Mouse (Mus musculus) kidney, postnatal 4 days (tissue): ENCODE measurements around the gene Glipr1l3.
"Not testable (repeated sequence)": the region's sequence is repeated elsewhere in the genome, so short reads cannot be mapped to it uniquely, and the experiment has no call there.

Source experiments
- DNase-seq, 2 experiments: peaks; one replicate each; pipeline ENCODE4 v3.0.0; 2021; ENCODE audit warnings: mixed read lengths in 2 of 2

The Glipr1l3 gene

DNA sequence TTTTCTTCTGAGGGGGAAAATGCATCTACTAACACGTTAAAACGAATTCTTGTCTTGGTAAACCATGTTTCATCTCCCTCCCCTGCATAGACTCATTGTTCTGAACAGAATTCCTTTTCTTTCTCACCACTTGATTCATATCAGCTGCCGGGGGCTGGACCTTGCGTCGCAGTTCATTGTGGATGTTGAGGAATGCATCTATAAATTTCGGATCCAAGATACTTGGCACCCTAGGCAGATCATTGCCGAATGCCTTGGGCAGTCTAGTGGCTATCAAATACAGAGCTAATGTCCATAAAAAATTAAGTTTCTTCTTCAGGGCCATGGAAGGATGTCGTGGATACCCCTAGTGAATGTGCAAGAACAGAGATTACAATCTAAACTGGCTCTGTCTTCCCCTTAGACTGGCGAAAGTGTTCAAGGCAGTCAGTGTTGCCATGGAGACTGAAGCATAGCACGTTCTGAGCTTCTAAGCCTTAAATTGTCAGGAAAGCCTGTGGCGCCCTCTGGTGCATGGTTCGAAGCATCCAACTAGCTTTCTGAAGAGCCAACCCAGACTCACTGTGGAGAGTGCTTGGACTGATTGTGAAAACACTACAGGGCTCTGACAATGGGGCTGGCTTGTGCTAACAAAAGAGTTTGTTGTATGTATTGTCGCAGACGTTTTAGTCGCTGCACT lies at the start of gene Glipr1l3:
Glipr1l3 (minus strand) TSS at position 446 of the 679 bp plus-strand sequence.
- peak; percentile 88 to 90 for DNase-seq

DNA sequence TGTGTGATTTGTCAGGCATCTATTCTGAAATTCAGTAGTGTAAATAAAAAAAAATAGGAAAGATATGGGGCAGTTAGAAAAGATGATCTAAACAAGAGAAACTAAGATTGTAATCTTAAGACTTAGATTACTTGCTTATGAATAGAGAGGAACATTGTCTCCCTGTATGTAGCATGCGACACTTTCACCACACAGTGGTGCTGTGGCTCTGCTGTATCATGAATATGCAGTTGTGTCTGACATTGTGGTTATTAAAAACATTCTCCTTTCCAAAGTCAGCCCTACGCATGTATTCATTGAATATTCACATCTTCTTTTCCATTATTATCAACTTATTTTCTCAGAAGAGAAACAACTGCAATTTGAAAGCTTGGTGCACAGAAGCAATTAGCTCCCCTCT lies 43.3 kb upstream of the Glipr1l3 start:
- peak; percentile 51 to 58 for DNase-seq

DNA sequence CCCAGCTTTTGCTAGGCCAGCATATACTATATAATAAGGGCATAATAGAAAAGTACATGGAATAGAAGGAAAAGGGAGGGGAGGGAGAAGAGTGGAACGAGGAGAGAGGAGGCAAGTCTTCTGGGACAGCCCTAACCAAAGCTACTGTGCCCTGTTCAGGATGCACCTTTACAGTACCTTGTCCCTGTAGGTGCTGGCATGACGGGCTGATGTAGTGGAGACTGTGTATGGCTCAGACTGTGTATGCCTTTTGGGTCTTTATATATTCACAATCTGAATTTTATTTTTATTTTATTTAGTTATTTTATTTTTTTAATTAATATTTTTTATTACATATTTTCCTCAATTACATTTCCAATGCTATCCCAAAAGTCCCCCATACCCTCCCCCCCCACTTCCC lies 33.8 kb upstream of the Glipr1l3 start:
- not testable (repeated sequence) for DNase-seq

DNA sequence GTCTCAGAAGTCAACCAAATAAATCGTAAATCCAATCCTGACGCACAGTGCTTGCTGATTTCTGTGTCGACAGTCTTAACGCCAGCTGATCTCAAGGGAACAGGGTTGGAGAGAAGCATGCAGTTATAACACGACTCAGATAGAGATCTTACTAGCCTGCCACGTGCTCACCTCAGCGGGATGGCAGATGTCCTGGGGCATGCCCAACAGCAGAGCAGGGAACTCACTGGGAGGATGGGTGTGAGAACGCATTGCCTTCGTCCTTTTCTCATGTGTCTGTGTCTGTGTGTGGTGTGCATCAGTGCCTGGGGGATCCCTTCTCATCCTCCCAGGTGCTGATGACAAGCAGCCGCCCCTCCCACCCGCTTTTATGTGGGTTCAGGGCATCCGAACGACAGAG lies 16.9 kb upstream of the Glipr1l3 start:
- not testable (repeated sequence) for DNase-seq

DNA sequence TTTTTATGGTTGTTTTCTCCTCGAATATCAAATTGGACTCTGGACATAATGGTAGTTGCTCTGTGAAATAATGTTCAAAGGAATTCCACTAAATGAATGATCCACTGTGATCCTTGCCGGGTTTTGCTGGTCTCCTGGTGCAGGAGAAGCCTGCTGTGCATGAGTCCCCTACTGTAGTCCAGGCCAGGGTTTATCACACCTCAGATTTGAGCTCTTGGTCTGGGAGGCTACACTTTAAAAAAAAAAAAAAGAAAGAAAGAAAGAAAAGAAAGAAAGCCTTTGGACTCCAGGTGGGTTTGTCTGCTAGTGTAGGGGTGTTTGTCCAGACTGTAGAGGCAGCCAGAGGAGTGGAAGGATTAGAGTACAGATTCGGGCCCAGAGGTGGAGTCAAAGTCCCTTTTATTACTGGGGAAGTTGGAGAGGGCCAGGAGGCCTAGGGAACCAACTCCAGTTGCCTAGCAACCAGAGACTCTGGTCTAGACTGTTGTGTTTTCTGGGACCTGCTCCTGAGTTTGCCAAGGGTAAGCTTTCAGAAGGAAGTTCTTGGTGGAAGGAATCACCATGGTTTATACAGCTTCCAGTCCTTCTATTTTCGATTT lies 3.1 kb upstream of the Glipr1l3 start, which contains the start of gene Caps2:
Caps2 (plus strand) TSS at position 454 of the 599 bp plus-strand sequence.
- peak; percentile 23 to 55 for DNase-seq

DNA sequence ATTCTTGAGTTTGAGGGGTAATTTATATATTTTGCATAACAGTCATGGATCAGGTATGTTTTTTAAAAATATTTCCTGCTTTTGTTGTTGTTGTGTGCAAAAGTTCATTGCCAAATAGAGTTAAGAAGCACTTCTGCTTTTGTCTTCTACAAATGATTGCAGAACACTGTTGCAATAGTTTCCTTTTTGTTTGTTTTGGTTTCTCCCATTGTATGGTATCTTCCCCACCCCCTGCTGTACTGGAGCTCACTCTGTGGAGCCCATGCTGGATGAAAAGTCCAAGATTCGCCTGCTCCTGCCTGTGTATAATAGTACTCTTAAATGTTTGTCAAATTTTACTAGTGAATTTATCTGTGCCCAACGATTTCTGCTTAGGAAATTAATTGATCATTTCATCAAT lies 20.3 kb downstream of the Glipr1l3 start:
- no peak for DNase-seq

DNA sequence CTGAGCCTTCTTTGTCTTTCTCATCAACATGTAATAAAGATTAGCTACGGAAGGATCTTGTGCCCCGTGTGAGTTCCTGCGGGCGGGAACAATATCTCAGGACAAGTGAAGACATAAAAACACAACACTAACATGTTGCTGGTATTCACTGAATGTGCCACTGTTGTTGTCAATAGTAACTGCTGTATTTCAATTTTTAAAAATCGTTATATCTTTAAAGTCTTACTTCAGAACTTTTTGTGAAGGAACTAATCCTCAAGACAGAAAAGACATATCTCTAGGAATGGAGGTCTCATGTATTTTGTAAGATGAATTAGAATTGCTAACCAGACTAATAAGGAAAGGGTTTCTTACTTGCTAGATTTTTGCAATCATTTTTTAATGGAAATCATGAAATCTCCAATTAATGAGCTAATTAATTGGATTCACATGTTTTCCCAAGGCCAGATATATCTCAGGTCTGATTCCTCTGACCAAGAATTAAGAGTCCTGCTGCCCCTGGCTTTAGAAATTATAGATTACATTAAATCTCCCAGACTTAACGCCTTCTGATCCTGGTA lies 21.2 kb downstream of the Glipr1l3 start:
- DNase-seq = no peak

DNA sequence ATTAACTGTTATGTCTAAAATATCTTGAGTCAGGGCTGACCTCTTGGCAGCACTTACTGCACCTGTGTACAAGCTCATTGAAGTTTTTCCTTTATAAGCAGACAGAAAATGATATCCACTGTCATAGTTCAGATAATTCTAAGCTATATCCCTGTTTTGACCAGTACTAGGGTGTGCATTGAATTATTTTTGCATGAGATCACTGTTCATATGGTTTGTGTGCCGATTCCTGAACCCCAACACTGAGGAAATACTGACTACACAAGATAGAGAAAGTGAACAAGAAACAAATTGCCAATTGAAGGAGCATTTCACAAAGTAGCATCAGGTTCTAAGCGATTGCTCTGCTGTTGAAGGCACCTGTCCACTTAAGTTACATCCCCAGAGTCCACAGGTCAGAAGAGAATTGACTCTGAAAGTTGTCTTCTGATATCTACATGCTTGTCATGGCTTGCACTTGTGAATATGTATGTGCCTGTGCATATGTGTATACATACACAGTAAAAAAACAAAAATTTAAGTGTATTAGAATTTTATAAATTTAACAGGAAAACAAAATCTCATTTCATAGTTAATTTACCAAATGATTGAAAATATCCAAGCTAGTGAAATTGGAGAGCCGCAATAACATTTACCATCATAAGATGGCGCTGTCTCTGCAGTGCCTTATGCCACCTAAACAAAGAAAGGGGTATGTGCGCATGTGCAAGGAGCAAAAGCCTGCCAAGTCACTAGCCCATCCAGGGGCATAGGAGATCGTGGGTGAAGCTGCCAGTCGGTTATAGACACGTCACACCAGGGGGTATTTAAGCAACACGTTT lies 21.9 kb downstream of the Glipr1l3 start:
- peak; percentile 25 to 50 for DNase-seq

DNA sequence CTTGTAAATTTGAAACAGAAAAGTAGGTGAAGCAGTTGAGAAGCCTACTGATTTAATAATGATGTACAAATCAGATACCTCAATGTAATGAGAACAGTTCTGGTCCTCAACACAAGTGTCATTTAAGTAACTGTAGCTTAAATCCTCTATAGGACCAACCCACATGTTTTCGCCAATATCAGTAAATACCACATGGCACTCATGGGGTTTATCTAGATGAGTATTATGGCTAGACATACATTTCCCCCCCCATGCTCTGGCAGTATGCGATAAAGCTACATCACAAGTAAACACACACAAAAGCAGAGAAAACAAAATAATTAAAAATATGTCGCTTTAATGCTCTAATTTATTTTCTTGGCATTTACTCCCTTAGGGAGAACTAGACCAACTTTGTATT lies 27.9 kb downstream of the Glipr1l3 start:
- no peak for DNase-seq

DNA sequence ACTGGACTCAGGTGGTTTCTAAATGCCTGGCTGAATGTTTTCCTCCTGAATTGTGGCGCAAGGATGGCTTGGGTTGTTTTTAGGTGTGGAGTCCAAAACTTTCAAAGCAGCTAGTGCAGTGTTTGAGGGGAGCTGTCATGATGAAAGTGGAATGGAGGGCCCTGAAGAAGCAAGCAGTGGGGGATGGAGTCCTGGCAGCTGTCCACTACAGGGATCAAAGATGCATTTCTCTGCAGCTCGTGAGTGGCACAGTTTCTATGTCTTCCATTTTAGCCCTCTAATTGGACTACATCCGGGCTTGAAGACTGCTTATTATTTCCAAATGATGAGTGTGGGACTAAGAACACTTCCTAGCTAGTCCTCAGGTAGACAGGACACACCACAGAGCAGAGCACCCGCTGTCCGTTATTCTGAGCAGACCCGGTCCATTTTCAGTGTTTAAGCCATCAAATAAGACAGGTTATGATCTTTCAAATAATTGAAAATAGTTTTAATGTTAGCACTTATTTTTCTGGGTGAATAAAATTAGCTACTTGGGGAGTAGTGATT lies 32.4 kb downstream of the Glipr1l3 start:
- not testable (repeated sequence) for DNase-seq

DNA sequence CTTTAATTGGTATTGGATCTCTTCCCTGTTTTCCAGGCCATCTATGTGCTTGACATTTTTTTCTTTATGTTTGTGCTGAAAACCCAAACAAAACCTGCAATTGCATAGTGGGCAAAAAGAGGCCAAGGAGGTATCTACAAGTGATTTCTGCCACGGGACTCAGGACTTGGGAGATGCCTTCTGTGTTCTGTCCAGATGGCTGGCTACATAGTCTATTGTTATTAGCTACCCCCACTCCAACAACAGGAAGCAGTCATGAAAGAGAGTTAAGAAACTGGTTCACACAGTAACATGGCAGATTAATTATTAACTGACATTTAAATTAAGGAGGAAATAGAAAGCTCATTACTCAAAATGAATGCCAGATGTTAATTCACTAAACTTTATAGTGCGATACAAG lies 35.0 kb downstream of the Glipr1l3 start:
- DNase-seq = not testable (repeated sequence)

DNA sequence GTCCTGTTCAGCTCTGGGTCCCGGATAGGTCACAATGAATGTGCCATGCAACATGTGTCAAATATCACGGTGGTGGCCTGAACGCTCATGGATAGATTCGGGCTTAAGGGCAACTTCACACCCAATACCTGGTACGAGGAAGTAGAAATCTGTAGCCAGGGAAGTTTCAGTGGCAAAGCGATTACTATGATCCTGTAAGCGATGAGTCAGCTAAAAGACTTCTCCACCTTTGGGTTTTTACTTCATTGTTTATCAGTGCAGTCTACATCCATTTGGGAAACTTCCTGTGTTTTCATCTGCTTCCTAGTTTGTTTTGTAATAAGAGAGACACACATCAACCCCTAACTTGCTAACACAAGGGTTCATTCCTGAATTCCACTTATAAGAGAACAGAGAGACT lies 49.7 kb downstream of the Glipr1l3 start:
- no peak for DNase-seq

DNA sequence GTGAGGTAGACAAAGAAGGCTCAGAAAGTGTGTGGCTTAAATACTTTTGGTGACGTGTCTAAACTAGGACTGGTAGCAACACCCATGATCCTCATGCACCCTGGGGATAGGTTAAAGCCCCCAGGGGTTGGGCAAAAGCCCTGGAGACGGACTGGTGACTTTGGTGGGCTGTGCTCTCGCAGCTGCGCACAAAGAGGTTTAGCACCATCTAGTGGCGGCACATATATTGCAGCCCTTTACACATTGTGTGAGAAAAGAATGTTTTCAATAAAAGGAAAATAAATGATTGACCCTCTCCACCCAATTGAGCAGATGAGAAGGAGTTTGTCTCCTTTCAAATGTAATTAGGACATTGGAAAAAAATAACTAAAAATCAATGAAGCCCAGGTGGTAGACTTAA lies 54.3 kb downstream of the Glipr1l3 start:
- DNase-seq = peak; percentile 75 to 76
